Mouse (Mus musculus) heart, adult 2 months (tissue): ENCODE measurements at regions not wholly inside any gene's neighbourhood (a gene's known extent, or its start where the extent isn't known, plus 50 kb on each side); places are given as distances from the start of the nearest gene placed in this dataset.

Experiments used
- DNase-seq, 2 experiments: peaks; one replicate each; pipeline ENCODE4 v3.0.0; 2021
- H3K27ac ChIP-seq: fragments of 200-600 bp; 2 replicates; pipeline ENCODE4 v1.8.1; 2022
- H3K27me3 ChIP-seq: fragments of 200-500 bp; 2 replicates; pipeline ENCODE4 v1.6.1; 2012; ENCODE audit warnings: mild to moderate bottlenecking, low read length, inconsistent platforms, mixed read lengths; ENCODE audit not compliant: control insufficient read depth, insufficient read depth
- H3K36me3 ChIP-seq: fragments of 200-500 bp; 2 replicates; pipeline ENCODE4 v1.6.1; 2012; ENCODE audit warnings: low read length, inconsistent platforms; ENCODE audit not compliant: control insufficient read depth, insufficient read depth
- H3K4me1 ChIP-seq: fragments of 200-500 bp; 2 replicates; pipeline ENCODE4 v1.6.1; 2011; ENCODE audit warnings: low read length; ENCODE audit not compliant: control insufficient read depth, insufficient read depth
- H3K4me3 ChIP-seq: fragments of 200-600 bp; 2 replicates; pipeline ENCODE4 v1.8.1; 2022
- H3K79me2 ChIP-seq: fragments of 200-500 bp; replicated peaks from 2 replicates; pipeline ENCODE4 v1.6.1; 2012; ENCODE audit warnings: mild to moderate bottlenecking, inconsistent platforms, low read length, moderate library complexity, mixed read lengths; ENCODE audit not compliant: control insufficient read depth, insufficient read depth
- H3K9ac ChIP-seq: fragments of 200-500 bp; 2 replicates; pipeline ENCODE4 v1.6.1; 2012; ENCODE audit warnings: low read depth, mild to moderate bottlenecking, control low read depth, inconsistent platforms, low read length, mixed read lengths
- CTCF ChIP-seq: fragments of 200-600 bp; IDR thresholded peaks from 2 replicates; pipeline ENCODE4 v1.8.1; 2022; ENCODE audit warnings: antibody characterized with exemption, mild to moderate bottlenecking, moderate library complexity
- EP300 ChIP-seq: fragments of 200-500 bp; IDR thresholded peaks from 2 replicates; pipeline ENCODE4 v1.6.1; 2011; ENCODE audit warnings: low read depth, low read length, control low read depth; ENCODE audit not compliant: insufficient read depth
- POLR2A ChIP-seq: fragments of 200-500 bp; IDR thresholded peaks from 2 replicates; pipeline ENCODE4 v1.6.1; 2011; ENCODE audit warnings: mild to moderate bottlenecking, low read depth, low read length, control low read depth; ENCODE audit not compliant: insufficient read depth
- WGBS: fragments of 180-500 bp; shearing (Covaris S2); methylation state at CpG from one replicate; pipeline ENCODE4 v1.1.7; 2018; 5-methylcytosine and 5-hydroxymethylcytosine counted together
- intact Hi-C: fragments of 180-260 bp; cut with DNase I; formaldehyde crosslinking; loops from one replicate; pipeline ENCODE4 v1.15.1; 2025

- Histone ChIP-seq H3K4me3 (no peak overlapping the region), H3K27me3 (no peaks in the 10 kb centered on the region), H3K9ac (no peak overlapping the region), H3K79me2 (no peaks in the 10 kb centered on the region), H3K27ac (no peak overlapping the region), H3K4me1 (no peaks in the 10 kb centered on the region; the same call in 1 of the 2 replicates), H3K36me3 (no peaks in the 10 kb centered on the region)
- WGBS: 93% methylated on average over 1 of the region's 1 CpGs
- intact Hi-C loops: no loop called here
- TF ChIP-seq EP300 (no peak), CTCF (no peak)
- DNase-seq: no peak
Measured at GRCm38 (mm10) chr11:44062446-44062845, 161.4 kb upstream of the Adra1b start.

- intact Hi-C loops: no loop called here
- H3K36me3 ChIP-seq: no peaks in the 10 kb centered on the region
Measured at GRCm38 (mm10) chr11:44066176-44066575, 165.2 kb upstream of the Adra1b start.

GRCm38 (mm10) chr11:44083716-44084115 lies 182.7 kb upstream of the Adra1b start:
- no peak for DNase-seq
- TF ChIP-seq EP300 (no peak), POLR2A (no peak), CTCF (no peak)
- H3K27me3 ChIP-seq: no peaks in the 10 kb centered on the region
- intact Hi-C loops: no loop called here
- no peak overlapping the region for H3K4me3 ChIP-seq
- no peaks in the 10 kb centered on the region for H3K36me3 ChIP-seq
- H3K27ac ChIP-seq: no peak overlapping the region
- no peaks in the 10 kb centered on the region for H3K4me1 ChIP-seq
- no peak overlapping the region for H3K9ac ChIP-seq
- 61% methylated on average over 3 of the region's 3 CpGs for WGBS
- no peaks in the 10 kb centered on the region for H3K79me2 ChIP-seq

More at GRCm38 (mm10) chr11:44066176-44066575, 165.2 kb upstream of the Adra1b start:
- Histone ChIP-seq H3K27ac (no peak overlapping the region), H3K4me3 (no peak overlapping the region), H3K4me1 (no peaks in the 10 kb centered on the region; the same call in 1 of the 2 replicates), H3K9ac (no peak overlapping the region), H3K79me2 (no peaks in the 10 kb centered on the region), H3K27me3 (no peaks in the 10 kb centered on the region)
- TF ChIP-seq EP300 (no peak), POLR2A (no peak), CTCF (no peak)
- peak in 1 of 2 experiments; percentile 6 for DNase-seq
- WGBS: 71% methylated on average over 2 of the region's 2 CpGs

- Histone ChIP-seq H3K36me3 (no peaks in the 10 kb centered on the region), H3K79me2 (no peaks in the 10 kb centered on the region), H3K4me3 (no peak overlapping the region), H3K27ac (no peak overlapping the region), H3K9ac (no peak overlapping the region), H3K27me3 (no peaks in the 10 kb centered on the region), H3K4me1 (no peaks in the 10 kb centered on the region)
- intact Hi-C loops: no loop called here
- TF ChIP-seq CTCF: peak; percentile 50
- TF ChIP-seq EP300: no peak
- DNase-seq: no peak
- 60% methylated on average over 2 of the region's 2 CpGs for WGBS
Measured at GRCm38 (mm10) chr11:44086951-44087350, 185.9 kb upstream of the Adra1b start.

- Histone ChIP-seq H3K4me1 (no peaks in the 10 kb centered on the region), H3K9ac (no peak overlapping the region), H3K4me3 (no peak overlapping the region), H3K79me2 (no peaks in the 10 kb centered on the region), H3K27ac (no peak overlapping the region), H3K27me3 (no peaks in the 10 kb centered on the region), H3K36me3 (no peaks in the 10 kb centered on the region)
- no peak for DNase-seq
- intact Hi-C loops: no loop called here
- 83% methylated on average over 9 of the region's 9 CpGs for WGBS
- TF ChIP-seq EP300 (no peak), CTCF (no peak), POLR2A (no peak)
Measured at GRCm38 (mm10) chr11:44089514-44089913, 188.5 kb upstream of the Adra1b start.

- intact Hi-C loops: no loop called here
- Histone ChIP-seq H3K4me3 (no peak overlapping the region), H3K79me2 (no peaks in the 10 kb centered on the region), H3K27ac (no peak overlapping the region), H3K9ac (no peak overlapping the region), H3K4me1 (no peaks in the 10 kb centered on the region), H3K36me3 (no peaks in the 10 kb centered on the region), H3K27me3 (no peaks in the 10 kb centered on the region)
- no peak for TF ChIP-seq EP300
- TF ChIP-seq POLR2A: no peak
- DNase-seq: no peak
- WGBS: 73% methylated on average over 4 of the region's 4 CpGs
Measured at GRCm38 (mm10) chr11:44095280-44095679, 194.3 kb upstream of the Adra1b start.
